Mouse (Mus musculus) bone marrow macrophage, adult 2 months (primary cell): ENCODE measurements around the gene Thsd4. TPM values are rescaled to one million over a fixed set of nuclear protein-coding genes. Genes with fewer than 3 reads are reported as not detected.

Experiments
- H3K27ac ChIP-seq: 2 replicates; pipeline ENCODE4 v1.5.1; 2012; ENCODE audit warnings: low read depth, low read length; ENCODE audit not compliant: insufficient read depth
- H3K4me1 ChIP-seq: 2 replicates; pipeline ENCODE4 v1.6.1; 2012; ENCODE audit warnings: low read length; ENCODE audit not compliant: control insufficient read depth, insufficient read depth
- H3K4me3 ChIP-seq: 2 replicates; pipeline ENCODE4 v1.5.1; 2012; ENCODE audit warnings: mild to moderate bottlenecking, low read length, moderate library complexity; ENCODE audit not compliant: insufficient read depth
- CTCF ChIP-seq: IDR thresholded peaks from 2 replicates; pipeline ENCODE4 v1.5.1; 2012; ENCODE audit warnings: low read depth, mild to moderate bottlenecking, low read length, moderate library complexity
- POLR2A ChIP-seq: IDR thresholded peaks from 2 replicates; pipeline ENCODE4 v1.6.1; 2012; ENCODE audit warnings: mild to moderate bottlenecking, low read depth, low read length, borderline replicate concordance
- polyA plus RNA-seq: library from polyadenylated mRNA; stranded (reverse); fragments of >200 nt; gene quantifications from 2 replicates; pipeline ENCODE4 v1.2.4, GENCODE M21; 2012; ENCODE audit not compliant: missing spikeins, insufficient read depth, insufficient read length

Gene Thsd4
- polyA plus RNA-seq, 1 experiment, result 0.09 TPM

DNA sequence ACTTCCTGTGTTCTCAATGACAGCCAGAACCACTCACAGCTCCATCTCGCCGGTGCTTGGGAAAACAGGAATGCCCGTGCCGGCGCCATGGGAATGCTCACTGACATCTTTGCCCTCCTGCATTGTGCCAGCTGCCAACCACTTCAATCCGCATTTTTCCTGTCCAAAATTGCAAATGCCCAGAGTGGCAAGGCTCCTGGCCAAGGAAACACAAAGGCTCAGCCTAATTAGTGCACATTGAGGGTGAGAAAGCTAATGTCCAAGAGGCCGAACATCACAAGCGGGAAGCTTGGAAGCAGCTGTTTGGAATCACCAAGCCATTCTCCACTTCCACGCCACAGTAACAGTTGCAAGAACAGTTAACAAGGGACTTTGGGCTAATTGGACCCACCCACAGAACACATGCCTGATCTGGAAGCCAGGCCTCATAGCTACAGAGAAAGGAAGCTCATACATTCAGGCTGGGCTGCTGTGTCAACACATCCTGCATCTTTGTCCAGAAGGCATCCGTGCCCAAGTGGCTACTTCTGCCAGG lies 210.2 kb downstream of the Thsd4 start:
- no peak for TF ChIP-seq CTCF
- TF ChIP-seq POLR2A, result no peak

DNA sequence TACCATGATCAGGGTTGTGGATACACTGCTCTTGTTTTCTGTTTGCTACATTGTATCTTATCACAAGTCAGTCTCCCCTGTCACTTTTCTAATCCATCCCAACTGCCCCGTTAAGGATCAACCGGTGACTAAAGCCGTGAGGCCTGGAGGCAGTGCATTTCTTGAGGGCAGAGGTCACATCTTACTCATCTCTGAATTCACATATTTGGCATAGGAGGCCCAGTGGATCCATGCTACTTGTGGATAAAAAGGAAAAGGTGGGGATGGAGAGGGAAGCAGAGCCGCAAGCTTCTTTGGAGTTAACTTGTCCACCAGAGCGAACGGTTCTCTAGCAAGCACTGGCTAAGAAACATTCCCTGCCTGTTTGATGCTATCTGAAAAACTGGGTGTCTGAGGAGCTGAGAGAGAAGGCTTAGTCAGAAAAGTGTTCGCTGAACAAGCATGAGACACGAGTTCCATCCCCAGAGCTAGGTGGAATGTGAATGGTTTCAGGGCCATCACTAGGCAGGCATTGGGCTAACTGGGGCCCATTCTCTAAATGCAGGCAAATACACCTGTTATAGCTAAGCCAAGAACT lies 211.0 kb downstream of the Thsd4 start:
- Histone ChIP-seq H3K4me3 (no peak overlapping the region), H3K27ac (no peak overlapping the region), H3K4me1 (no peaks in the 10 kb centered on the region)
- TF ChIP-seq POLR2A (no peak), CTCF (no peak)

More for the DNA sequence above, 210.2 kb downstream of the Thsd4 start:
- Histone ChIP-seq H3K4me3 (no peak overlapping the region), H3K4me1 (no peaks in the 10 kb centered on the region), H3K27ac (no peak overlapping the region)

DNA sequence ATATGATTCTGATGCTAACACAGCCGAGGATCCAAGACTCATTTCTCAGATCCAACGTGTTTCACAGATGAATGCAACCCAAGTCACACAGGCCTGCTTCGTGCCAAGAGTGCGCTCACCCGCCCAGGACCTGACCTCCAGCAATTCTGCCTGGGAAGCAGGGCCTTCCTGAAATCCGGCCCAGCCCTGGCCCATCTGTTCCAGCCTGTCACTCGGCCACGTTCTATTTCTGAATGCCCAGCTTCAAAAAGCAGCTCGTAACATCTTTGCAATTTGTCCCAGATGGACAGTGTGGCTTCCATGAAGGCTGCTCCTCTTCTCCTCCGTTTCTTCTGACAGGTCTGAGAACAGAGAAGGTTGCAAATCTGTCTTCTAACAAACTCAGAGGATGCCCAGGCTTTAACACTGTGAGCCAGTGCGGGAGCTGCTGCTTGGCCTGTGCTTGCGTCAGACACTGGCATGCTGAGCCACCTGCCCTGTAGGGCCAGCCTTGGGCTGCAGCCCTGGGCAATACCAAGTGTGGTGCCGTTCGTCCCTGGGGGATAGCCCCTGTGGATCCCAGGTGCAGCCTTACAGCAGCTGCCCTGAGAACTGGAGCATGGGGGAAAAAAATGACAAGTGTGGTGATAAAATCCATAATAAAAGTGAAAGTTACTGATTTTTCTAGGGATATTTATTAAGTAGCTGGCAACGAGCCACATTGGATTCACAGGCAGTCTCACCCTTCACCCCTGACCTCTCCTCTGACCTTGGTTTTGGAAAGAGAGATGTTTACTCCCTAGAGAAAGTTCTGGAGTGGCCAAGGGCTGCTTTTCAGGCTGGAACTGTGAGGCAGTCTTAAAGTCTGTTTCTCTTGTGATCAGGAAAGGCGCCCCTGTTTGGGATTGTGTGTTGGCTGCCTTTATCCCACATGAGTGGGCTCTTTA lies 211.8 kb downstream of the Thsd4 start:
- H3K4me1 ChIP-seq, result no peaks in the 10 kb centered on the region
- TF ChIP-seq CTCF, result no peak
- TF ChIP-seq POLR2A, result no peak
- H3K27ac ChIP-seq, result no peak overlapping the region
- no peak overlapping the region for H3K4me3 ChIP-seq

DNA sequence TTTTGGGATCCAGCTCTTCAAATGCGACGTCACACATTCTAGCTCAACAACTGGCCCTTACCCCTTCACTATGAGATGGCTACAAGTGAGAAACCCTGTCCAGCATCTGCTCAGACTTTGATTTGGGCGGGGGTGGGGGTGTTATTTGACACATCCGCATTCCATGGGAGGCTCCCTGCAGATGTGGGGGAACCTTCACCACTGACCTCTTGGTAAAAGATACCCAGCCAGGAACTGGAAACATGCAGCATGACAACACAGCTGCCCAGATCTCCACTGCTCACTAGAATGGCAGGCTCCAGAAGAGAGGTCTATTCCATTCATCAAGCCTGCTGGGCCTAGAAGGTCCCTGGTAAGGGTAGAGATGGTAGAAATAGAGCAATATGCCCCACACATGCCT lies 213.7 kb downstream of the Thsd4 start:
- H3K4me3 ChIP-seq, result no peak overlapping the region
- H3K27ac ChIP-seq, result no peak overlapping the region
- no peak for TF ChIP-seq CTCF
- TF ChIP-seq POLR2A, result no peak
- no peaks in the 10 kb centered on the region for H3K4me1 ChIP-seq

DNA sequence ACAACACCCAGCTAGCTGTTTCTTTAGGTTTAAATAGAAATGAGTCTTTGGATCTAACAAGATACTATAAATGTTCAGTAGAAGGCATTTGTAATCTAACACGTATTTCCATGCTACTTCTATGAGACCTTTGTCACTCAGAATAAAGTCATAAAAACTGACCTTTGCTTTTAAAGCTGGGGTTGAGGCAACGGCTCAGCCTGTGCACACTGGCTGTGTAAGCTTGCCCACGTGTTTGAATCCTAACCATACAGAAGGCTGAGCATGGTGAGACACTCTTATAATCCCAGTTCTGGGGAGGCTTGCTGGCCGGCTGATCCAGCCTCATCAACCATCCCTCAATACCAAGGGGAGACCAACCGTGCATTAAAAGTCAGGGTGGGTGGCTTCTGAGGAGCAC lies 214.4 kb downstream of the Thsd4 start:
- H3K27ac ChIP-seq, result no peak overlapping the region
- no peak overlapping the region for H3K4me3 ChIP-seq
- no peaks in the 10 kb centered on the region for H3K4me1 ChIP-seq
- TF ChIP-seq CTCF, result no peak
- TF ChIP-seq POLR2A, result no peak

DNA sequence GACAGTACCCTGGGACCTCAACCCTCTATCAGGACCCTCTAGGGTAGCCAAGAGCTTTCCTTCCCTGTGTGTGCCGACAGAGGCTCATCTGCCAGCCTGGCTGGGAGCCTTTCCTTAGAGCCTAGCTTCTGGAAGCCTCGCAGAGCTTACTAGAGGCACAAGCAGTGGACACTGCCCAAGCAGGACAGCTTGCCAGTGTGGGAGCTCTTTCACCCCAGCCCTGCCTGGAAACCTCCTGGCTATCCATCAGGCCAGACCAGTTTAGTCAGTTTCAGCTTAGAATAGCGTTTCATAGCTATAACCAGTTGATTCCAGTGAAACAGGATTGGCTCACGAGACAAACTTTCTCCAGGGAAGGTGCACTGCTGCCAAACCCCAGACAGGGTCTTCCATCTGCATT lies 215.6 kb downstream of the Thsd4 start:
- Histone ChIP-seq H3K4me1 (no peaks in the 10 kb centered on the region), H3K4me3 (no peak overlapping the region), H3K27ac (no peak overlapping the region)
- TF ChIP-seq CTCF (no peak), POLR2A (no peak)

DNA sequence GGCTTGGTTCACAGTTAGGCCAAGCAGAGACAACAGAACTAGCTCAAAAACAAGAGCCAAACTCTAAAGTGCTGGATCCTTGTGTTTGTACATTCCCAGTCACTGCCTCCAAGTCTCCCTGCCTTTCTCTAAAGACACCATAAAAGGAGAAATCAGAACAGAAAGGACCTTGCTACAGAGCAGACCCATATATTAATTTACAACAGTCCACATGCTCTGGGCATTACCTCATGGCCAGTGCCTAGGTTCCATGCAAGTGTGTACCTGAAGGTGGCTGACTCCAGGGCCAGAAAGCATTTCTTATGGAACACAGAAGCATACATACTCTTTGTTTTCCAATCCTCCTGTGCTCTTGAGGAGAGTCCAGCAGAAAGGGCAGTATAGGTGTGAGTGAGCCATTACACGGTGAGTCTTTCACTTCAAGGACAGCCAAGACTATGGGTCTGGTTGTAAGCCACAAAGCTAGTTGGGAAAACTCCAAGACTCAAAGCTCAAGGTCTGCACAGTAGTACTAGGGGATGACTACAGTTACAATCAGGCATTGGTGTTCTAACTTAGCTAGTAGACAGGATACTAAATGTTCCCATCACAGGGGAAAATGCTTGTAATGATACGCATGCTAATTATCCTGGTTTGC lies 216.5 kb downstream of the Thsd4 start:
- Histone ChIP-seq H3K4me3 (no peak overlapping the region), H3K27ac (no peak overlapping the region), H3K4me1 (no peaks in the 10 kb centered on the region)
- no peak for TF ChIP-seq POLR2A
- TF ChIP-seq CTCF, result no peak

DNA sequence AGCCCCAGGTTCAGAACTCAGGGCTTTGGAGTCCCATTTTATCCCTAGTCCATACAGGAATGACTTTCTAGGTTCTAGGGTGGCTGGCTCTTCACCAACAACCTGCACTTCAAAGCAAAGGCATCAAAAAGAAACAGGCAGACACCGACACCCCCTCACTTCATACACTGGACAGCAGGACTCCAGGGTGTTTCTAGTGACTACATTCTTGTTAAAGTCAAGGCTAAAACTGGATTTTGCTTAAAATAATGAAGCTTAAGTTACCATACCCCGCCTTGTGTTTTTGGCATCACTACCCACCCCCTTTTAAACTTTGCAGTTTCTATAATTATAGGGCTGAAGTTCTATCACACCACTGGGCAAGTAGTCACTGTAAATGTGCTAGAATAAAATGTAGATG lies 225.6 kb downstream of the Thsd4 start:
- no peak overlapping the region for H3K4me3 ChIP-seq
- no peaks in the 10 kb centered on the region for H3K4me1 ChIP-seq
- no peak overlapping the region for H3K27ac ChIP-seq
- TF ChIP-seq POLR2A, result no peak
- no peak for TF ChIP-seq CTCF

DNA sequence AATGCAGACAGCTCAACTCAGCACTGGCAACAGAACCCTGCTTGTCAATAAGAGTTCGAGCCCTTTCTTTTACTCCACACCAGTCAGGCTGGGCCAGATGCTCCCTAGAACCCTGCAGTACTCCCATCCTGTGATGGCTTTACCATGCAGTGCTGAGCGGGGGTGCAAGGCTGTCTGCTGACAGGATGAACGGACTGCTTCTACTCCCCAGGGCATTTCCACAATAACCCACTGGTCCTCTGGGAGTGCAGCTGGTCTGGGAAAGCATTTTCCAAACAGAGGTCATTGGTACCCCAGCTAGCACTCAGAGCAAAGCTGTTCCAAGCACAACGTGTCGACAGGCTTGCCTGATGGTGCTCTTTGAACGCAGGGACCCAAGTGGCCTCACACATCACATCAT lies 226.6 kb downstream of the Thsd4 start:
- Histone ChIP-seq H3K27ac (no peak overlapping the region), H3K4me3 (no peak overlapping the region), H3K4me1 (no peaks in the 10 kb centered on the region)
- TF ChIP-seq CTCF, result no peak

DNA sequence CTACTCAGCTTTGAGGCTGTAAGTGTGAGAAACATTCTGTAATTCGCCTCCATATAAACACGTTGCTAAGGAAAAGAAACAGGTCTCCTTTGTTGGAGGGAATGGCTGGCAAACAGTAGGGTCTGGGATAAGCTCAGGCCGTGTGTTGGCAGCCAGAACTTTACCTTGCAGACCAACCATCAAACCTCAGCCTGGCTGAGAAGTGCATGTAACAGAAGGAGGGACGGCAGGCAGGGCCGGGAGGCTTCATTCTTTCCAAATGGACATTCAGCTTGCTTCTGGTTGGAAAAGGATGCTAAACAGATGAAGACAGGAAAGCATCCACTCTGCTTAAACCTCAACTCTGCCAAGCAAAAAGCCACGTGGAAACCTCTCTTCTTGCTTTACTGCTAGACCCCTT lies 228.7 kb downstream of the Thsd4 start:
- H3K27ac ChIP-seq, result no peak overlapping the region
- no peak for TF ChIP-seq CTCF
- H3K4me1 ChIP-seq, result no peaks in the 10 kb centered on the region
- H3K4me3 ChIP-seq, result no peak overlapping the region
